Mouse (Mus musculus) hindbrain, embryonic 11.5 days (tissue): Measurements from ENCODE around the gene Slc34a1. TPM values are rescaled to one million over a fixed set of nuclear protein-coding genes. Genes with fewer than 3 reads are reported as not detected.
"Not testable (repeated sequence)": the region's sequence is repeated elsewhere in the genome, so short reads cannot be mapped to it uniquely, and the experiment has no call there.

ENCODE experiments used
- ATAC-seq: fragments of 200-750 bp; cut with Nextera tagmentation; 2 replicates; pipeline ENCODE4 v1.8.0; 2017; ENCODE audit warnings: mild to moderate bottlenecking, moderate TSS enrichment, moderate library complexity; ENCODE audit not compliant: low FRiP score
- DNase-seq: peaks from one replicate; pipeline ENCODE4 v3.0.0-alpha.2; 2015; ENCODE audit warnings: low spot score
- H3K27ac ChIP-seq: fragments of 300-500 bp; sonication (generic); 2 replicates; pipeline ENCODE4 v1.5.1; 2014; ENCODE audit warnings: mild to moderate bottlenecking, low read depth, low read length
- H3K27me3 ChIP-seq: fragments of 300-500 bp; sonication (generic); 2 replicates; pipeline ENCODE4 v1.6.1; 2014; ENCODE audit warnings: mild to moderate bottlenecking, low read length, moderate library complexity, mixed read lengths; ENCODE audit not compliant: control insufficient read depth, insufficient read depth
- H3K36me3 ChIP-seq: fragments of 300-500 bp; sonication (generic); 2 replicates; pipeline ENCODE4 v1.6.1; 2014; ENCODE audit warnings: mild to moderate bottlenecking, low read length, moderate library complexity, mixed read lengths; ENCODE audit not compliant: control insufficient read depth, insufficient read depth
- H3K4me1 ChIP-seq: fragments of 300-500 bp; sonication (generic); replicated peaks from 2 replicates; pipeline ENCODE4 v1.6.1; 2014; ENCODE audit warnings: low read length, mixed read lengths; ENCODE audit not compliant: control insufficient read depth, insufficient read depth
- H3K4me2 ChIP-seq: fragments of 300-500 bp; sonication (generic); replicated peaks from 2 replicates; pipeline ENCODE4 v1.6.1; 2014; ENCODE audit warnings: mild to moderate bottlenecking, low read depth, low read length
- H3K4me3 ChIP-seq: fragments of 300-500 bp; sonication (generic); 2 replicates; pipeline ENCODE4 v1.5.1; 2014; ENCODE audit warnings: low read depth, low read length
- H3K9ac ChIP-seq: fragments of 300-500 bp; sonication (generic); 2 replicates; pipeline ENCODE4 v1.6.1; 2014; ENCODE audit warnings: low read depth, low read length
- H3K9me3 ChIP-seq: fragments of 300-500 bp; sonication (generic); 2 replicates; pipeline ENCODE4 v1.6.1; 2016; ENCODE audit warnings: low read length; ENCODE audit not compliant: control insufficient read depth
- WGBS: fragments of 180-500 bp; shearing (Covaris S2); extraction: QIAGEN DNeasy Blood & Tissue Kit; methylation state at CpG from one replicate; pipeline ENCODE4 v1.1.7; 2014; 5-methylcytosine and 5-hydroxymethylcytosine counted together
- polyA plus RNA-seq: library from polyadenylated mRNA; unstranded; fragments of >200 nt; fragmentation: Nextera tagmentation; extraction: Ambion mirVana; gene quantifications from 2 replicates; pipeline ENCODE4 v1.2.1, GENCODE M21; 2014

Gene Slc34a1
- polyA plus RNA-seq, 1 experiment from 2014 or later = not detected

DNA sequence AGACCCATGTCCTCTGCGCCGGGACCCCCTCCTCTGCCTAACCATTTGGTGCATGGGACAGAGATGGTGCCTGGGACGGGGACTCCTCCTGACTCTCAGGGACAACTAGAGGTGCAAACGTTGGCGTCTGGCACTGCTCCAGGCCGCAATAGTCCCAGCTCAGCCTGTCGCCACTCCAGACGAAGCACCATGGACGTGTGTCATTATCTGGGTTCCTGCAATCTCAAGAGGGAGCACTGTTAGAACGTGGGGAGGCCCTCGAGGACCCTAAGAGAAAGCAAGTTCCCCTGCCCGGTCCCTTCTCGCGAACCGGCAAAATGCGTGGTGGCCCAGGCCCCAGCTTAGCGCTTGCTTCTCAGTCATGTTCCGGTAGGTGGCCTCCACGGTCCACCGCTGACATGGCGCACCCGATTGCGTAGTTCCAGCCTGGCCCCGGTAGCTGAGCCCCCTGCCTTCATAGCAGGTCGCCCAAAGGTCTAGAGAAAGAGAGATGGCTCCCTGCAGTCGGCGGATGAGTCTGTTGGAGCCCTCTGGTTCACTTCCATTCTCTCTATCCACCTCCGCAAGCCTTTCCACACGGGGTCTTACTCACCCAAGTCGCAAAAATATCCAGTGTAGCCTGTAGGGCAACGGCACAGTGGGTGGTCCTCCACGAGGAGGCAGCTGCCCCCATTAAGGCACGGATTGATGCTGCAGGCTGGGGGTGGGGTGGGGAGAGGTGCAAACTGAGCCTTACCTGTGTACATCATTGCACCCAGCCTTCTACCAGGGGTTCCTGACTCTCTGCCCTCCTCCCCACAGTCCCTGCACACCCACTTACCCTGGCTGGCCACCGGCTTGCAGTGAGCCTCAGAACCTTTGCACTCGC is 23.2 kb downstream of the Slc34a1 start:
- 13% methylated on average over 35 of the region's 35 CpGs for WGBS
- peak; percentile 54; the same call in 1 of the 2 replicates for ATAC-seq
- no peak overlapping the region for H3K27ac ChIP-seq
- H3K27me3 ChIP-seq = peaks cover 40% of the 10 kb centered on the region
- DNase-seq = peak; percentile 73
- peak overlapping the region; percentile 30 for H3K4me2 ChIP-seq
- H3K4me1 ChIP-seq = peaks cover 3% of the 10 kb centered on the region; the same call in 1 of the 2 replicates
- no peaks in the 10 kb centered on the region for H3K9me3 ChIP-seq
- no peaks in the 10 kb centered on the region for H3K36me3 ChIP-seq
- peak overlapping the region; percentile 17; the same call in 1 of the 2 replicates for H3K4me3 ChIP-seq
- H3K9ac ChIP-seq = no peak overlapping the region; the same call in 1 of the 2 replicates

- ATAC-seq = no peak
- DNase-seq = no peak
Observed at GRCm38 (mm10) chr13:55426613-55427012, 28.6 kb downstream of the Slc34a1 start, which contains the start of gene F12. TSS of gene F12 (minus strand) at chr13:55426793.

DNA sequence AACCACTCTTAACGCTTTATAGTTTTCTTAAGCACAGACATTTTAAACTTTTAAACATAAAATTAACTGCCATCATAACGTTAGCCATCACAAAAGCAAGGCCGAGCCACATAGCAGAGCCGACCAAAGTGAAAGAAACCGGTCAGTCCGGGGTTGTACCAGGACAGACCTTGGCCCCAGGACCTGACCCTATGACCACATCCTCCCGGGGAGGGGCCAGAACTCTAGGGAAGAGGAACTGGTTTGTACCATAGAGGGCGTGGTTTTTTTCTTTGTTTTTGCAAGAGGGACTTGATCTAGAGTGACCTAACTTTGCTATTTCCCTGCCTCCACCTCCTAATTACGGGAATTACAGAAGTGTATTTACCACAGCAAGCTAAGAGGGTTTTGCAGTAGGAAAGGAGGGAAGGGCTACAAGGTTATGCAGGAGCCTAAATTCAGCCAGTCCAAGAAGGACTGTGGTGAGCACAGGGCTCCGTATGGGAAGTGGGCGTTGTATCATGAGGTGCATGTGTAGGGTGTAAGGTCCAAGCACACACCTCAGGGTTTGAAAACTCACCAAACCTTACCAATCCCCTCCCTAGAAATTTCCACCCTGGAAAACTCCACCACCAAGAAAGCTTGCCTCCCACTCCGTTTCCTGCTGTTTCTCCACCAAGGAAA is 31.4 kb downstream of the Slc34a1 start:
- ATAC-seq = no peak
- Histone ChIP-seq H3K4me3 (no peak overlapping the region), H3K4me1 (no peaks in the 10 kb centered on the region), H3K27me3 (no peaks in the 10 kb centered on the region), H3K9ac (no peak overlapping the region), H3K27ac (no peak overlapping the region), H3K36me3 (no peaks in the 10 kb centered on the region), H3K4me2 (no peak overlapping the region), H3K9me3 (no peaks in the 10 kb centered on the region)
- WGBS = 70% methylated on average over 12 of the region's 12 CpGs
- DNase-seq = no peak

More at GRCm38 (mm10) chr13:55426613-55427012, 28.6 kb downstream of the Slc34a1 start, which contains the start of gene F12:
- WGBS = 91% methylated on average over 10 of the region's 10 CpGs
- no peak within 1 kb of the TSS for H3K4me3 ChIP-seq
- no peaks in the 10 kb centered on the region for H3K9me3 ChIP-seq
- H3K36me3 ChIP-seq = no peaks in the 10 kb centered on the region
- H3K4me1 ChIP-seq = no peaks in the 10 kb centered on the region
- H3K9ac ChIP-seq = no peak within 1 kb of the TSS
- H3K4me2 ChIP-seq = no peak within 1 kb of the TSS
- peaks cover 7% of the 10 kb centered on the region for H3K27me3 ChIP-seq
- H3K27ac ChIP-seq = no peak within 1 kb of the TSS

DNA sequence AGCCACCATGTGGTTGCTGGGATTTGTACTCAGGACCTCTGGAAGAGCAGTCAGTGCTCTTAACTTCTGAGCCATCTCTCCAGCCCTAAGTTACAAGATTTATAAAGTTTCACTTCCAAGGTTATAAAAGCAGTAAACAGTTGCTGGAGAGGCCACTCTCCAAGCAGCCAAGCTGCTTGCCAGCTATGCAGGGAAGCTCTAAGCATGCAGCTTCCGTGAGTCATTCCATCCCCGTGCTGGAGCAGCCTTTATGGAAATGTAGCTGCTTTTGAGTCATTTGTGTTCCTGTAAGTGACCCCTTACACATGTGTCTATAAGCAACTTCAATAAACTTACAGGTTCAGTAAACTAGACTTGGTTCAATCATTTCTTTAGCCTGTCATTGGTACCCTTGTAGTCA is 32.6 kb downstream of the Slc34a1 start:
- H3K27ac ChIP-seq = no peak overlapping the region
- H3K4me1 ChIP-seq = no peaks in the 10 kb centered on the region
- WGBS = 77% methylated on average over 2 of the region's 2 CpGs
- no peak overlapping the region for H3K4me3 ChIP-seq
- no peaks in the 10 kb centered on the region for H3K9me3 ChIP-seq
- ATAC-seq (no peak), DNase-seq (no peak)
- no peaks in the 10 kb centered on the region for H3K36me3 ChIP-seq
- no peak overlapping the region for H3K9ac ChIP-seq
- no peaks in the 10 kb centered on the region for H3K27me3 ChIP-seq
- H3K4me2 ChIP-seq = no peak overlapping the region

DNA sequence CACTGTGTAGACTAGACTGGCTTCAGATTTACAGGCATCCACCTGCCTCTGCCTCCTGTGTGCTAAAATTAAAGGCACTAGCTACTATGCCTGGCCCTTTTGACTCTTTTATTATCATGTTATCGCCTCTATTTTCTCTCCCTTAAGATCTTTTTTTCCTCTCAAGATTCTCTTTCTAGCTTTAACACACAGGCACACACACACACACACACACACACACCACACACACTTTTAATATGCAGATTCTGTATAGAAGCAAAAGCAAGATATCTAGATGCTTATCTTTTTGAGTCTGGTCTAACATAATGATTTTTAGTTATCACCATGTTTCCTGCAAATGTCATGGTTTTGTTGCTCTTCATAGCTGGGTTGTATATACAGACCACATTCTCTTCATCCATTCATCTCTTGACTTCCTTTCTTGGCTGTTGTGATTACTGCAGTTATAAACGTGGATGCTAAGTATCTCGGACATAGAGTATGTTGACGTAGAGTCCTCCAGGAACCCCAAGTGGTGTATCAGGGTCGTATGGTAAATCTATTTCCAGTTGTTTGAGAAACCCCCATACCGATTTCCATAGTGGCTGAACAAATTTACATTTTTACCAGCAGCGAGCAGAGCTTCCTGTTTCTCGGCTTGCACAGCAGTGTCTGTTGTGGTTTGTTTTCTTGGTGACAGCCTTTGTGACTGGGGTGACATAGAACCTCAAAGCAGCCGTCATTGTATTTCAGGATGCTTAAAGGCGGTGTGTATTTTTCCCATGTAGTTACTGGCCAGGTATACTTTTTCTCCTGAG is 34.1 kb downstream of the Slc34a1 start:
- DNase-seq = no peak
- Histone ChIP-seq H3K36me3 (no peaks in the 10 kb centered on the region), H3K4me1 (no peaks in the 10 kb centered on the region), H3K4me3 (no peak overlapping the region), H3K9ac (no peak overlapping the region), H3K9me3 (no peaks in the 10 kb centered on the region), H3K27me3 (no peaks in the 10 kb centered on the region), H3K4me2 (no peak overlapping the region), H3K27ac (no peak overlapping the region)
- no peak for ATAC-seq
- WGBS = 80% methylated on average over 10 of the region's 10 CpGs

GRCm38 (mm10) chr13:55437111-55437629 is 39.2 kb downstream of the Slc34a1 start:
- not testable (repeated sequence) for ATAC-seq, H3K36me3 ChIP-seq, H3K9me3 ChIP-seq, H3K4me2 ChIP-seq, H3K27me3 ChIP-seq, DNase-seq, H3K9ac ChIP-seq, H3K27ac ChIP-seq, H3K4me1 ChIP-seq, H3K4me3 ChIP-seq
- 86% methylated on average over 14 of the region's 15 CpGs for WGBS

- Histone ChIP-seq H3K4me3 (peak overlapping the region; percentile 89), H3K9me3 (no peaks in the 10 kb centered on the region), H3K4me2 (peak overlapping the region; percentile 70), H3K9ac (no peak overlapping the region), H3K27ac (no peak overlapping the region), H3K27me3 (no peaks in the 10 kb centered on the region), H3K36me3 (no peaks in the 10 kb centered on the region), H3K4me1 (peaks cover 2% of the 10 kb centered on the region; the same call in 1 of the 2 replicates)
- no peak for ATAC-seq
- WGBS = 44% methylated on average over 9 of the region's 9 CpGs
- DNase-seq = no peak
Observed at GRCm38 (mm10) chr13:55443799-55444285, 45.9 kb downstream of the Slc34a1 start.

DNA sequence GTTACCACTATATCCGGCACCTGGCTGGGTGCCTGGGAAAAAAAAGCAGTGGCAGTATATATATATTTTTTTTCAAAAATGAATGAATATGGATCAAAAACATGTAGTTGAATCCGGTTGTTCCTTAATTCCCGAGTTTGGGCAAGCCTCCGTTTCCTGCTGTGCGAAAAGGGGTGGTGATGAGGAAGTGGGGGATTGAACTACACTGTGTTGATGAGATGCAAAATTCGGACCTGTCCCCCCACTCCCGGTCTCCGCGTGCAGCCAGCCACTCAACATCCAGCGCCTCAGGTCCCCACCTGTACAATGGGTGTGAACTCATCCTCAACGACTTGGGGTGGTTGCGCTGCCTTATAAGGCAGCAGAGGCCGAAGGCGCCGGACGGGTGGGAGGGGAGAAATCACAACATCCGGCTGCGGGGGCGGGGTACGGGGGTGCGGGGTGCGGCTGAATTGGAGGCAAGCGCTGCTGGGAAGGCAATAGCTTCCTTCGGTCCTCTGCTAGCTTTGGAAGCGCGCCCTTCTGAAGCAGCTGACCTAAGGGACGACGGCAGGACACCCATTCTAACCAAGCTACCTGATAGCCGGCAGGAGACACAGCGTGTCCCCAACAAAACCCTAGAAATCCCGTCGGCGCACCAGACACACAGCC is 46.4 kb downstream of the Slc34a1 start:
- H3K9me3 ChIP-seq = no peaks in the 10 kb centered on the region
- ATAC-seq = peak; percentile 73
- H3K9ac ChIP-seq = peak overlapping the region; percentile 48
- H3K4me1 ChIP-seq = peaks cover 2% of the 10 kb centered on the region; the same call in 1 of the 2 replicates
- H3K4me3 ChIP-seq = peak overlapping the region; percentile 89
- no peaks in the 10 kb centered on the region for H3K36me3 ChIP-seq
- peak overlapping the region; percentile 89 for H3K27ac ChIP-seq
- no peaks in the 10 kb centered on the region for H3K27me3 ChIP-seq
- peak overlapping the region; percentile 70 for H3K4me2 ChIP-seq
- 2% methylated on average over 33 of the region's 33 CpGs for WGBS
- DNase-seq = no peak
